Mouse (Mus musculus) ZHBTc4 (cell line): ENCODE data around the gene Xntrpc.

Source experiments
- DNase-seq: peaks from one replicate; pipeline ENCODE4 v3.0.0-alpha.2; 2011; ENCODE audit warnings: low read depth, low spot score

Gene Xntrpc

DNA sequence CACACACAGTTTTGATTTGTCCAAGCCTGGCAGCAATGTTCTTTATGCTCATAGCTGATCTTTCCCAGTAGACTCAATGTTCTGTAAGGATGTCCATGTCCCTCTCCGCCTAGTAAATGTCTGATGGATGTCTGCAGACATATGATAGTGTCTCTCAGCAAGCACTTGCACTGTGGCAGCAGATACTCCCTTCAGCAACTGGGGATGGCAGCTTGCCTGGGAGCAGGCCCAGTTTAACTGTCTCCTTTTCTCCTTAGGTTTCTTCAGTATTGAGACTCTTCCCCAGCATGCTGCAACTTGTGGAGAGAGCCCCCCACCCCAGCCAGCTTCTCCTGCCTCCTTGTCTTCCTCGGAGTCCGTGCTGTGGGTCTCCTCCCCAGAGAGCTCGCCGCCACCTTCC lies 16.3 kb downstream of the Xntrpc start:
- no peak for DNase-seq

DNA sequence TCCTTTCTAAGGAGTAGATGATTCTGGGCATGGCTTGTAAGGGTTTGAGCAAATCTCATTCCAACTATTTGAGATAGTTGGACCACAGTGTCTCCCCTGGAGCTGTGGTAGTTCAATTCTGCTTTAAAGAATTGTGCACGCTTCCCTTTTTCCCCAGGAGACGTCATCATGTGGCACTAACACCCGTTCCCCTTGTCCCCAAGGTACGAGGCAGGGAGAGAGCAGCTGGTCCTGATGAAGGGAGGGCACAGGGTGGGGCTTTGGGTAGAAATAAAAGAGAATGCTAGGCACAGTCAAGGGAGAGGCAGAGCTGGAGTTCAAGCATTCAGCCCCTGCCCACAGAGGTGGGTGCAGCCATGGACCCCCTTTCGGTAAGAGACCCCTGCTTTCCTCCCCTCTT lies 17.3 kb downstream of the Xntrpc start, which contains the start of gene Trpc2:
Trpc2 (plus strand) TSS at position 301 of the 400 bp plus-strand sequence.
- no peak for DNase-seq

DNA sequence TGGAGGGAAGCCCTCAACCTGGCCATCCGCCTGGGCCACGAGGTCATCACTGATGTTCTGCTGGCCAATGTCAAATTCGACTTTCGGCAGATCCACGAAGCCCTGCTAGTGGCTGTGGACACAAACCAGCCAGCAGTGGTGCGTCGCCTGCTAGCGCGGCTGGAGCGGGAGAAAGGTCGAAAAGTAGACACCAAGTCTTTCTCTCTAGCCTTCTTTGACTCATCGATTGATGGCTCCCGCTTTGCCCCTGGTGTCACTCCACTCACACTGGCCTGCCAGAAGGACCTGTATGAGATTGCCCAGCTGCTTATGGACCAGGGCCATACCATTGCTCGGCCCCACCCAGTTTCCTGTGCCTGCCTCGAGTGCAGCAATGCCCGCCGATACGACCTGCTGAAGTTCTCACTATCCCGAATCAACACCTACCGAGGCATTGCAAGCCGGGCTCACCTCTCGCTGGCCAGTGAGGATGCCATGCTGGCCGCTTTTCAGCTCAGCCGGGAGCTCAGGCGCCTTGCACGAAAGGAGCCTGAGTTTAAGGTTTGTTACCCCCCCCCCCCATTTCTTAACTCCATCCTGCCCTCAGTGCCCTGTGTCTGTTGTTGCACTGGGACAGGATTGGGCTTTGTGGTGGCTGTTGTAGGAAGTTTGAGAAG lies 18.7 kb downstream of the Xntrpc start:
- DNase-seq, result no peak

DNA sequence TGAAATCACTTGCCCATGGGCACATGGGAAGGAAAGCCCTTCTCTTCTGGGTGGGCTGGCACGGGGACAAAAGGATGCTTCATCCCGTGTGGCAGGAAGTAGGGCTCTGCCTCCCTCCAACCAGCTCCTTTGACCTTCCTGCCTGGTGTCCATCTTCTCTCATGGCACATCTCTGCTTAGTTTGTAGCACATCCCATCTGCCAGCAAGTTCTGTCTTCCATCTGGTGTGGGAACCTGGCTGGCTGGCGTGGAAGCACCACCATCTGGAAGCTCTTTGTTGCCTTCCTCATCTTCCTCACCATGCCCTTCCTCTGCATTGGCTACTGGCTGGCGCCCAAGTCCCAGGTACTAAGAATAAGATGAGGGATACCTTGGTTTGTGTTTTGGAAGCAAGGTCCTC lies 21.8 kb downstream of the Xntrpc start:
- DNase-seq, result no peak

DNA sequence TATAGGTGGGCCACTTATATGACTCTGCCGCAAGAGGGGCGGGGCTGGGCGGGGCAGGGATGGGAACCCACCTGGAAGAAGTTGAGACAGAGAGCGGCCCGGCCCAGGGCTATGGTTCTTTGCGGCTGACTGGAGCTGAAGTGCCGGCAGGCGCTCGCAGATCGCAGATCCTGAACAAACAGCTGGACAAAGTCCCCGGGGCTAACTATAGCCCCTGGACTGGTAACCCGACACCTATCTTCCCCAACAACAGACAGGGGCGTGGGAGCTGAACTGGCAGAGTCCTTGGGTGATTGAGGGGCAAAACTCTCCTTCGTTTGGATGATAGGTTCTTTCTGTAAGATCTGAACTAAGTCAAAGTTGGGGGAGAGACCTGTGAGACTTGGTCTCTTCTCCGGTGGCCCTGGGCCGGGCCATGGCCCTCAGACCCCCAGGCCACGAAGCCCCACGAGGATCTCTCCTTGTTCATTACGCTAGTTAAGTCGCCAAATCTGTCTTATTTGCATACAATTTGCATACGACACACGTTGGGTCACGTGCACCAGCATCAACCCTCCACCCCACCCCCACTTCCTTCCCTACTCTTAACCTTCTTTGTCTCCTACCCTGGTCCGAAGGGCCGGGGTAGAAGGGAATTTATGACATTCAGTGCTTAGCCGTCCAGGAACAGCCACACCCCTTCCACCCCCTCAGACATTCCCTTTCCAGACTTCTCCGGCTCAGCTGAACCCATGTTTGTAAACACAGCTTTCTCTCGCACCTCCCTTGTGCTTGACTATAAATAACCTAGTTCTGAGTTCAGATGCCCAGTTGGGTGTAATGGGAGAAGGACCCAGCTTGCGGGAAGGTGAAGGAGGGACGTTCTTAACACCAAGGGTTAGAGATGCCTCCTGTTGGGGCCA lies 34.5 kb downstream of the Xntrpc start:
- DNase-seq, result peak; percentile 91

DNA sequence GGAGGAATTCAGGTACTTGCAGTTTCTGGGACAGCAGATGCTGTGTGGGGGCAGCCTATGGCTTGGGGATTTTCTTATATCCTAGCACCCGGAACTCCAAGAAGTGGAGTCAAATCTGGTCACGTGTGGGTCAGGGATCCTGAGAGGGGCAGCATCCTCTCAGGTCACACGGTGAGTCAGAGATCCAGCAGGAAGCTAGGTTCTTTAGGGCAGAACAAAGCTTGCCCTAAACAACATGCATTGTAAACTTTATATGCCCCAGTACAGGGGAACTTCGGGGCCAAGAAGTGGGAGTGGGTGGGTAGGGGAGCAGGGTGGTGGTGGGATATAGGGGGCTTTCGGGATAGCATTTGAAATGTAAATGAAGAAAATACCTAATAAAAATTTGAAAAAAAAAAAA lies 35.4 kb downstream of the Xntrpc start:
- DNase-seq, result no peak

DNA sequence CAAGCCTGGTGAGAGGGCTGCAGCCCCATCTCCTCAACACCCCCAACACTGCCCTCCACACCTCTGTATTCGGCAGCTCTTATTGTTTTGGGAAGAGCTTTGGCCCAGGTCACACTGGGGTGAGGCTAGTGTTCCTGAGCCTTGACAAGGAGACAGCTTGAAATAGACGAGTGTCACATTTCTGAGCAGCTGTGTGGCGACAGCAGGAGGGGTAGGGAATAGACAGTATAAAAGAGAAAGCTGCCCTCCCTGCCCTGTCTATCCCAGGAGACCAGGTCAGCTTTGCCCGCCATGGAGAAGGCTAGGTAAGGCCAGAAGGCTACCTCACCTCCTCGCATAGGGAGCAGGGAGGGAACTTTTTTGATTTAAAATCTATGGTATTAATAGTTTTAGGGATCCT lies 36.0 kb downstream of the Xntrpc start, which contains the start of gene Art1:
Art1 (plus strand) TSS at position 257 of the 400 bp plus-strand sequence.
- no peak for DNase-seq

DNA sequence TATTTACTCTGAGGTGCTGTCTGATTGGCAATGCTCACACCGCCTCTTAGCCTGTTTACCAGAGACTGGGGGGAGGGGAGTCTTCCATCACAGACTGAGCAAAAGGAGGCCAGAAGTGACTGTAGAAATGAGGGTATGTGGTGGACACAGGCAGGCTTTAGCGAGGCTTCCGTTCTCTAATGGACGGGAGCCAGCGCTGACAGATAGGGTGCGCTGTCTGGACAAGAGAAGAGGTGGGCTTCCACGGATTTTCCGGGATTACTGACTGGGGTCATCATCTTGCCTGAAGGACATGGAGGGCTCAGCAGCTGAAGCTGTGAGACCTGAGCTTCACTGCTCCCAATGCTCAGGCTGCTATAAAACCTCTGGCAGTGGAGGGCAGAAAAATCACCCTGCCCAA lies 36.7 kb downstream of the Xntrpc start:
- no peak for DNase-seq

DNA sequence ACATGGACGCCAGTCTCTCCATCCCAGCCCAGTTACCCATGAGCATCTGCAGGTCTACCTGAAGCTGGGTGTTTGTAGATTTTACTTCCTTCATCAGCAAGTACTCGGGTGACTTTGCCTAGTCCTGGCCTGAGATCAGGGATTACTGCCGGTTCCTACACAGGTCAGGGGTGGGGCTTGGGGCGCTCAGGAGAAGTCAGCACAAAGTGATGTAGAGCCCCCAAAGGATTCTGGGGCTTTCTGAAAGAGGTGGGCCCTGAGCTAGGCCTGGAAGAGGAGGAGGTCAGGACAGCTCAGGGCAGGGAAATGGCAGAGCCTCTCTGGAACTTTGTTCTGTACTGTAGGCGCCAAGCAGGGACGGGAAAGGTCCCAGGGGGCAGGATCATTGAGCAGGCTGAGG lies 37.2 kb downstream of the Xntrpc start:
- peak; percentile 56 for DNase-seq

DNA sequence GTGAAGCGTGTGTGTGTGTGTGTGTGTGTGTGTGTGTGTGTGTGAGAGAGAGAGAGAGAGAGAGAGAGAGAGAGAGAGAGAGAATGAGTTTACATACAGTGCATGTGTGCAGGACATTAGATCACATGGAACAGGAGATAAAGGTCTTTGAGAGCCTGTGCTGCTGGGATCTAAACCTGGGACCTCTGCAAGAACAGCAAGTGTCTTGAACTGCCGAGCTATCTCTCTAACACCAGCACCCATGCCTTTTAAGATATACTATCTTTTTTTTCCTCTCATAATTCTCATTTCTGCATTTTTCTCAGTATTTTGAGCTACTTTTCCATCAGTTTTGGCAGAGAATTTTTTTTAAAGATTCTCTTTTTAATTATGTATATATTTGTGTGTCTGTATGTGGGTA lies 38.0 kb downstream of the Xntrpc start:
- DNase-seq, result no peak

DNA sequence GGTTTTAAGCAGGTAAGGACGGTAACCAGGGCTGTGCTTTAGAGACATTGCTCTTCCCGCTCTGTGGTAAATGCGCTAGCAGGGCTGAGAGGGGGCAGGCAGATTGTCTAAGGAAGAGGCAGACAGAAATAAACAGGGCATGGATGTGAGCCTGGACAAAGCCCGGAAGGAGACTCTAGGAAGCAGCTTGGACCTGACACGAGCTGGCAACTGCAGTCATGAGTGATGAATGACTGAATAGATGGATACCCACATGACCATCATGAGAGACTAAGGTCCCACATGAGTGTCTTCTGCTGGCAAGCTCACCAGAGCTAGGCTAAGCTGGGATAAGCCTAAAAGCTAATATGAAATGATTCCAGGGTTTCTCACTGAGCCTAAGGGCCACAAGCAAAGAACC lies 38.6 kb downstream of the Xntrpc start:
- no peak for DNase-seq

DNA sequence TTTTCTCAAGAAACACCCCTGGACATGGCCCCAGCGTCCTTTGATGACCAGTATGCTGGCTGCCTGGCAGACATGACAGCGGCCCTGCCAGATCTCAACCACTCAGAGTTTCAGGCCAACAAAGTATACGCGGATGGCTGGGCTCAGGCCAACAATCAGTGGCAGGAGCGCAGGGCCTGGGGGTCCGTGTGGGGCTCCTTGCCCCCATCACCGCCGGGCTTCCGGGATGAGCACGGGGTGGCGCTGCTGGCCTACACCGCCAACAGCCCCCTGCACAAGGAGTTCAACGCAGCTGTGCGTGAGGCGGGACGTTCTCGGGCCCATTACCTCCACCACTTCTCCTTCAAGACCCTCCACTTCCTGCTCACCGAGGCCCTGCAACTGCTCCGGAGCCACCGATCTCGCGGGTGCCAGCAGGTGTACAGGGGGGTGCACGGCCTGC lies 41.2 kb downstream of the Xntrpc start:
- peak; percentile 58 for DNase-seq

DNA sequence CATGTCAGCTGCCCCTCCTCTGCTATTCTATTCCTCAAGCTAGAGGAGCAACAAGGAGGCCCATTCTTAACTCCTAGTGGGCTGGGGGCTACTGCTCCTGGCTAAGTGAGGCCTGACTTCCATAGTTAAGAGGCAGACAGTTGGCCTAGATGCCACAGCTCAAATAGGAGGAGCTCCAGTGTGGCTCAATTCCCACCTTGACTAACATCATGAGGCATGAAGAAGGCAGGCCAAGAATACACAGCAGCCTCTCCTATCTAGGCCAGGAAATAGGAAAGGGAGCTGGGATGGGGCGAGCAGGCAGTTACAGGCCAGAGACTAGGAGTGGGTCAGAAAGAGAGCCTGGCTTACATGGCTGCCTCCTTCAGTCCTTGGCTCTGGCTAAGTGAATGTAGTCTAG lies 42.7 kb downstream of the Xntrpc start:
- DNase-seq, result no peak

DNA sequence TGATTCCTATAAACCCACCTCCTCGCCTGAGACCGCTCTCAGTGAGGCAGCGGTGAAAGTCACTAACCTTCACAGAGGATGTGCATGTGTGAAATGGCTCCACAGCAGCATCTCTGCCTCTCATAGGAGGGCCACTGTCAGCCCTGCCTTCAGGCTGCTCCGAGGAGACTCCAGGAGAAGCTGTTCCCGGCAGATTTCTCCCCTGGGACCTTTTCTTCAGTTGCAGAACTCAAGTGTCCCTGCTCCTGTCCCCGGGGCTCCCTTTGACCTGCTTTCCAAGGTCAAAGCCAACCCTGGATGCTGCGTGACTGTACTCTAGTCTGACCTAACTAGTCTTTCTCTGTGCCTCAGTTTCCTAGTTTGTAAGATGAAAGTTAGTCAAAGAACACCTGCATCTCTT lies 43.7 kb downstream of the Xntrpc start, which contains the start of gene Art5:
Art5 (minus strand) TSS at position 319 of the 400 bp plus-strand sequence.
- DNase-seq, result no peak

DNA sequence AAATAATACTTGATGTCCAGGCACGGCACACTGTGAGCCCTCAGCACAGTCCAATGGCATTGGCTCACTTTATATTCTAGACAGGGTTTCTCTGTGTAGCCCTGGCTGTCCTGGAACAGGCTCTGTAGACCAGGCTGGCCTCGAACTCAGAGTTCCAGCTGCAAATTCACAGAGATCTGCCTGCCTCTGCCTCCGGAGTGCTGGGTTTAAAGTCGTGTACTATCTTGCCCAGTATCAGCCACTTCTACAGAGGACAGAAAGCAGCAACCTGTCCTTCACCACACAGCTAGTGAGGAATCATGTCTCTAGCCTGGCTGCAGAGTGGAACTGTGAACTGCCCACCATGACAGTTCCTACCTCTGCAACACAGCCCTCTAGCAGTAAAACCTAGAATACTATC lies 44.2 kb downstream of the Xntrpc start:
- no peak for DNase-seq

DNA sequence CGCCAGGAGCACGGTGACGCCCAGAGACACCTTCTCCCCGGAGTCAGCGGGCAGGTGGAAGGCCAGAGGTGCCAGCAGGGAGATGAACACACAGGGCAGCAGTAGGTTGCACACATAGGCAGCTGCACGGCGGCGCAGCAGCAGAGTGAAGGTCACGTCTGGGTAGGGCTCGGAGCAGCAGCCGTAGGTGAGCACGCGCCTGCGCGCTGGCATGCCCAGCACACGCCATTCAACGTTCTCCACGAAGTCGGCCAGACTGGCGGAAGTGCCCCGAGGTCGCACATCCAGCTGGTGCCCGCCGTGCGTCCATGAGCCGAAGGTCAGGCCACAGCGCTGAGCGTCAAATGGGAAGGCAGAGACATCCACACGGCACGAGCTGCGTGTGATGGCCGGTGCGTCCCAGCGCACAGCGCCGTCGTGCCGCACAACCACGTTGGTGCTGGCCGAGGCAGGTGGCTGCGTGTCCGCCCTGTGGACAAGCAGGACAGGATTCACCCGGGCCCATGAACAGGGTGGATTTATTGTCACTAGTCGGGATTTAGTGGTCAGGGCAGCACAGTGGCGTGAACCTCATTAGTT lies 47.7 kb downstream of the Xntrpc start:
- peak; percentile 61 for DNase-seq

DNA sequence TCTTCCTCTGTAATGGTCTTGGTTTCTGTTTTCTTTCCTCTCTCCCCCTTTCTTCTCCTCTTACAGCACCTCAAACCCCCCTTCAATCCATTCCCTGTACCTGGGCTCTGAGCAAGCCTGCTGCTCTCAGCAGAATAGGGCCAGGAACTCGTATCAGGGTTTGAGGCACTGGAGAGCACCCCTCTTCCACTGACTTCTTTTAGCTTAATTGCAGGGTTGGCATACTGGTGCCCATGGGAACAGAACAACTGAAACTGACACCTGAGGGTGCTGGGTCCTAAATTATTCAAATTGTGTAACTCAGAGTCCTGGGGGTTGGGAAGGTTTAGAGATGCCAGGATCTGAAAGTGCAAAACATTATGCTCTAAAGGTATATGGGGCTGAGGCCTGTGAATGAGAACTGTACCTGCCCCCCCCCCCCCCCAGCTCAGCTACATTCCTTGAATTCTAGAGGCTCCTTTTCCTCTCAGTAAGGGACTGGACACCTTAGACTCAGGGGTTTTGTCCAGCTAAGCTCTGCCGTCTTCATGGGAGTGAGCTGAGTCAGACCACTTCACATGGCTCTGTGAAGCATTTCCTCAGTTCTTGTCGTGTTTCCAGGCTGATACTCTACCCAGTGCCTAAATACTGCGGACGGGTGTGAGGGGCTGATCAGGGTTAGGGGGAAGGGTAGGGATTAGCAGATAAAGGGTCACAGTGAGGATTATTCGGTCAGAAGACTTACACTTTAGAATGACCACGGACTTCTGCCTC lies 51.2 kb downstream of the Xntrpc start, which contains the start of gene Chrna10:
Chrna10 (minus strand) TSS at position 250 of the 753 bp plus-strand sequence.
- DNase-seq, result no peak

DNA sequence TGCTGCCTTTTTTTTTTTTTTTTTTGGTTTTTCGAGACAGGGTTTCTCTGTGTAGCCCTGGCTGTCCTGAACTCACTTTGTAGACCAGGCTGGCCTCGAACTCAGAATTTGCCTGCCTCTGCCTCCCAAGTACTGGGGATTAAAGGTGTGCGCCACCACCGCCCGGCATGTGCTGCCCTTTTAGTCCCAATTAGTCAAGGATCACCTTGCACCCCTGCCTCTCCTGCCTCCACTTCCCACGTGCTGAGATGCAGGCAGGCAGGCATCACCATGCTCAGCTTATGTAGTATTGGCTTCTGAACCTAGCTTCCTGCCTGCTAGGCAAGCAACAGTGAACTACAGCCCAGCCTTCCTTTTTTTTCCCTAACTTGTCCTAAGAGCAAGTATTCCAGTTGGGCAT lies 51.9 kb downstream of the Xntrpc start:
- DNase-seq, result no peak

DNA sequence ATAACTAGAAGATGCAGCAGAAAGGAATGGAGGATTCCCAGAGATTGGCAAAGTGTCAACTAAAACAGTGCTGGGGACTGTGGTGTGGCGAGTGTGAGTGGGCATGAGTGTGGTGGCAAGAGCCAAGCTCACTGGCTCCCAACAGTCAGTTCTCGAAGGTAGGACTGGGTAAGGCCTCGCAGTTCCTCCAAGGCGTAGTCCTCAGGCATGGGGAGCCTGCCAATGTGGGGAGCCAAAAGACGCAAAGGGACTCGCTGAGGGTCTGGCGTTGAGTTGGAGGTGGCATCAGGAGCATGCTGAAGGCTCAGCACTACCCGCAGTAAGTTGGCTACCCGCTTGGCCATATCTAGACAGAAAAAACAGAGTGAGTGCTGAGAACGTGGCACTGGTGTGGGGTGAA lies 54.8 kb downstream of the Xntrpc start:
- DNase-seq, result no peak

DNA sequence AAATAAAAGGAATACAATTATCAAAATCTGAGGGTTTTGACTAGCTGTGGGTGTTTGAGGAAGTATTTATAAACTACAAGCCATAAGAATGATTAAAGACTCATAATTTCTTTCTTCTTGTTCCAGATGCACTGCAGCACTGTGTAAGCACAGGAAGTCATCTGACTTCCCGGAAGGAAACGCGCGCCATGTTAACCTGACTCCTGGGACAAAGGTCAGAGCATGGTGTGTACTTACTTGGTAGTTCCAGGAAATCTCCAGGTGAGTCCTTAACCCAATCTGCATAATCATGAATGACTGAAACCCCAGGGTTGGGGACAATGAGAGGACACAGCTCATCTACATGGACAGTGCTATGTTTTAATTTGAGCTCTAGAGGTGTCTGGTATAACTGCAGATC lies 66.9 kb downstream of the Xntrpc start:
- peak; percentile 48 for DNase-seq

DNA sequence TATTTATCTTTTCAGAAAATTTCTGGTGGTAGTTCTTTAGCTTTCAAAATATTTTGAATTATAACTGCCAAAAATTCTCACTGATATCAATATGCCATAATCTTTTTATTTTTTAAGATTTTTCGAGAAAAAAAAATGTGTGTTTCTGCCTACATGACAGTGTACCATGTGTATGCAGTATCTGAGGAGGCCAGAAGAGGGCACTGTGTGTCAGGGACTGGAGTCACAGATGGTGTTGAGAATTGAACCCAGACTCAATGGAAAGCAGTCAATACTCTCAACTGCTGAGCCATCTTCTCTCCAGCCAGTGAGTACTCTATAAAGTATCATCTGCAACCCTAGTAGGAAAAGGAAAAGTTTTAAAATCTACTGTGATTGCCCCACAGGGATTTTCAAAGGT lies 72.0 kb downstream of the Xntrpc start:
- DNase-seq, result peak; percentile 77

DNA sequence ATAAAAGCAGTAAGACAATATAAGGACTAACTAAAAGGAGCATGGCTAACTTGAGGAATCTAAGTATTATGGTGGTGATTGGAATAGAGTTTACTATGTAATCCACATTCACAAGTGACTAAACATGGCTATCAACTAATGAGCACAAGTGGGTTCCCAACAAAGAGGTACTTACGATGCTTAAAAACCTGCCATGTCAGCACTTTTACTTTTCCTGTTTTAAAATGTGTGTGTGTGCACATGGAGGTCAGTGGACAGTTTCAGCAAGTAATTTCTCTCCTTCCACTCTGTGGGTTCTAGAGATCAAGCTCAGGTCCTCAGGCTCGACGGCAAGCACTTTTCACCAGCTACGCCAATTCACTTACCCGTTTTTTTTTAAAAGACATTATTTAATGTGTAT lies 72.4 kb downstream of the Xntrpc start:
- no peak for DNase-seq
